Mouse (Mus musculus): Measurements from ENCODE around the gene Terb1.

GRCm38 (mm10) chr8:104509061-104510006 is at the start of gene Terb1:
- TF ChIP-seq CTCF (IDR thresholded peaks at IDR 0.05; ENCODE audit: low read depth, low read length) (no peak), TAL1 (conservative IDR thresholded peaks at IDR 0.05; ENCODE audit: low read depth, low read length) (no peak), GATA1 (IDR thresholded peaks at IDR 0.05; ENCODE audit: borderline replicate concordance, low read length) (no peak)
